Mouse (Mus musculus) CH12.LX (cell line): Measurements from ENCODE around the gene Jkamp. TPM values are rescaled to one million over a fixed set of nuclear protein-coding genes. Genes with fewer than 3 reads are reported as not detected.

Source experiments
- DNase-seq: peaks from one replicate; pipeline ENCODE4 v3.0.0-alpha.2; 2013; ENCODE audit errors: extremely low read depth
- H3K27ac ChIP-seq: 2 replicates; pipeline ENCODE4 v1.5.1; 2012; ENCODE audit warnings: low read depth, mild to moderate bottlenecking, control low read depth, moderate library complexity; ENCODE audit not compliant: insufficient read depth
- H3K27me3 ChIP-seq: replicated peaks from 2 replicates; pipeline ENCODE3; 2012; ENCODE audit warnings: inconsistent platforms
- H3K36me3 ChIP-seq, 2 experiments: replicated peaks in 1 of 2; 2 replicates each; pipeline versions ENCODE3 to v1.6.1; 2012; ENCODE audit warnings: inconsistent platforms in 1 of 2, low read length in 1 of 2, mild to moderate bottlenecking in 1 of 2, mixed read lengths in 1 of 2, moderate library complexity in 1 of 2; ENCODE audit not compliant: control insufficient read depth in 1 of 2, insufficient read depth in 1 of 2
- H3K4me1 ChIP-seq, 2 experiments: 2 replicates each; pipeline ENCODE4 v1.6.1; 2012; ENCODE audit warnings: inconsistent platforms in 1 of 2, moderate library complexity in 1 of 2; ENCODE audit not compliant: insufficient read depth in 2 of 2, control insufficient read depth in 1 of 2
- H3K4me2 ChIP-seq: 2 replicates; pipeline ENCODE4 v1.6.1; 2012; ENCODE audit warnings: low read depth, mild to moderate bottlenecking, control low read depth; ENCODE audit not compliant: poor library complexity, insufficient read depth, severe bottlenecking
- H3K4me3 ChIP-seq, 3 experiments: fragments of 150-350 bp in 1 of 3; sonication (generic) in 1 of 3; replicated peaks in 1 of 3; 2 replicates each; pipeline versions ENCODE3 to v1.5.1; 2011 to 2012; ENCODE audit warnings: low read depth in 2 of 3, low read length in 2 of 3, mild to moderate bottlenecking in 2 of 3, moderate library complexity in 2 of 3, control low read depth in 1 of 3, improper control_type of control experiment in 1 of 3, inconsistent platforms in 1 of 3, mixed read lengths in 1 of 3; ENCODE audit not compliant: poor library complexity in 1 of 3
- H3K79me2 ChIP-seq: replicated peaks from 2 replicates; pipeline ENCODE4 v1.6.1; 2012; ENCODE audit warnings: mild to moderate bottlenecking, moderate library complexity; ENCODE audit not compliant: control insufficient read depth, poor library complexity, insufficient read depth, severe bottlenecking; ENCODE audit errors: extremely low read depth
- H3K9ac ChIP-seq: 2 replicates; pipeline ENCODE4 v1.6.1; 2012; ENCODE audit warnings: low read depth, mild to moderate bottlenecking, control low read depth, moderate library complexity; ENCODE audit not compliant: insufficient read depth
- H3K9me3 ChIP-seq: replicated peaks from 2 replicates; pipeline ENCODE3; 2012; ENCODE audit warnings: low read length, inconsistent platforms, mixed read lengths
- BHLHE40 ChIP-seq: IDR thresholded peaks from 2 replicates; pipeline ENCODE4 v1.6.1; 2011; ENCODE audit warnings: mild to moderate bottlenecking, low read depth, low read length, improper control_type of control experiment
- CHD2 ChIP-seq: IDR thresholded peaks from 2 replicates; pipeline ENCODE4 v1.6.1; 2011; ENCODE audit warnings: low read length, improper control_type of control experiment
- CTCF ChIP-seq, 2 experiments: IDR thresholded peaks in 1 of 2; conservative IDR thresholded peaks in 1 of 2; 2 replicates each; pipeline ENCODE4 v1.5.1; 2011 to 2012; ENCODE audit warnings: low read depth in 2 of 2, low read length in 2 of 2, improper control_type of control experiment in 1 of 2, inconsistent platforms in 1 of 2, mild to moderate bottlenecking in 1 of 2, moderate library complexity in 1 of 2
- E2F4 ChIP-seq: IDR thresholded peaks from 2 replicates; pipeline ENCODE4 v1.6.1; 2011; ENCODE audit warnings: low read depth, low read length, improper control_type of control experiment; ENCODE audit not compliant: insufficient replicate concordance
- EP300 ChIP-seq: IDR thresholded peaks from 2 replicates; pipeline ENCODE4 v1.6.1; 2011; ENCODE audit warnings: low read length, improper control_type of control experiment
- ETS1 ChIP-seq: conservative IDR thresholded peaks from 2 replicates; pipeline ENCODE4 v1.6.1; 2012; ENCODE audit warnings: low read depth, mild to moderate bottlenecking, inconsistent platforms, low read length, improper control_type of control experiment, moderate library complexity
- HCFC1 ChIP-seq: IDR thresholded peaks from 2 replicates; pipeline ENCODE4 v1.6.1; 2012; ENCODE audit warnings: low read depth, mild to moderate bottlenecking, inconsistent platforms, low read length, improper control_type of control experiment
- IRF4 ChIP-seq: IDR thresholded peaks from 2 replicates; pipeline ENCODE4 v1.6.1; 2014; ENCODE audit warnings: low read depth, mild to moderate bottlenecking, inconsistent platforms, low read length, improper control_type of control experiment
- KAT2A ChIP-seq: IDR thresholded peaks from 2 replicates; pipeline ENCODE4 v1.6.1; 2012; ENCODE audit warnings: low read length, improper control_type of control experiment, inconsistent platforms; ENCODE audit not compliant: insufficient replicate concordance
- MAFK ChIP-seq: IDR thresholded peaks from 2 replicates; pipeline ENCODE4 v1.6.1; 2011; ENCODE audit warnings: low read length, improper control_type of control experiment; ENCODE audit not compliant: insufficient replicate concordance
- MAX ChIP-seq: IDR thresholded peaks from 2 replicates; pipeline ENCODE4 v1.6.1; 2011; ENCODE audit warnings: low read length, improper control_type of control experiment
- MEF2A ChIP-seq: IDR thresholded peaks from 2 replicates; pipeline ENCODE4 v1.6.1; 2014; ENCODE audit warnings: low read depth, mild to moderate bottlenecking, inconsistent platforms, low read length, improper control_type of control experiment, borderline replicate concordance
- MXI1 ChIP-seq: IDR thresholded peaks from 2 replicates; pipeline ENCODE4 v1.6.1; 2011; ENCODE audit warnings: mild to moderate bottlenecking, low read depth, low read length, improper control_type of control experiment
- MYC ChIP-seq: IDR thresholded peaks from 2 replicates; pipeline ENCODE4 v1.6.1; 2011; ENCODE audit warnings: low read depth, mild to moderate bottlenecking, improper control_type of control experiment, low read length
- NELFE ChIP-seq: IDR thresholded peaks from 2 replicates; pipeline ENCODE4 v1.6.1; 2011; ENCODE audit warnings: low read depth, low read length, improper control_type of control experiment
- NRF1 ChIP-seq: IDR thresholded peaks from 2 replicates; pipeline ENCODE4 v1.6.1; 2014; ENCODE audit warnings: low read depth, mild to moderate bottlenecking, inconsistent platforms, low read length, improper control_type of control experiment, moderate library complexity
- PAX5 ChIP-seq: IDR thresholded peaks from 2 replicates; pipeline ENCODE4 v1.6.1; 2012; ENCODE audit warnings: low read length, inconsistent platforms, mixed read lengths
- RAD21 ChIP-seq: IDR thresholded peaks from 2 replicates; pipeline ENCODE4 v1.6.1; 2011; ENCODE audit warnings: low read depth, mild to moderate bottlenecking, low read length, improper control_type of control experiment, moderate library complexity
- SIN3A ChIP-seq: IDR thresholded peaks from 2 replicates; pipeline ENCODE4 v1.6.1; 2012; ENCODE audit warnings: low read length, improper control_type of control experiment, inconsistent platforms
- SMC3 ChIP-seq: IDR thresholded peaks from 2 replicates; pipeline ENCODE4 v1.6.1; 2011; ENCODE audit warnings: low read depth, low read length, improper control_type of control experiment
- TBP ChIP-seq: conservative IDR thresholded peaks from 2 replicates; pipeline ENCODE4 v1.6.1; 2011; ENCODE audit warnings: low read depth, low read length, improper control_type of control experiment
- TCF12 ChIP-seq: IDR thresholded peaks from 2 replicates; pipeline ENCODE4 v1.6.1; 2014; ENCODE audit warnings: low read depth, mild to moderate bottlenecking, inconsistent platforms, low read length, improper control_type of control experiment
- USF2 ChIP-seq: conservative IDR thresholded peaks from 2 replicates; pipeline ENCODE4 v1.6.1; 2011; ENCODE audit warnings: low read depth, low read length, improper control_type of control experiment
- ZKSCAN1 ChIP-seq: IDR thresholded peaks from 2 replicates; pipeline ENCODE4 v1.6.1; 2012; ENCODE audit warnings: low read depth, inconsistent platforms, low read length, improper control_type of control experiment, borderline replicate concordance
- ZMIZ1 ChIP-seq: IDR thresholded peaks from 2 replicates; pipeline ENCODE4 v1.6.1; 2012; ENCODE audit warnings: low read depth, mild to moderate bottlenecking, inconsistent platforms, low read length, improper control_type of control experiment
- dilution Hi-C: fragments of 300-500 bp; cut with MboI; formaldehyde crosslinking; loops from 2 replicates; pipeline ENCODE4 v1.14.3; 2020; ENCODE audit warnings: low sequenced_read_pairs; ENCODE audit not compliant: extremely low pct_unique_long_range_greater_than_20kb, extremely low pct_ligation_motif_present
- in situ Hi-C: fragments of 300-500 bp; cut with MboI; formaldehyde crosslinking; loops from 3 replicates; pipeline ENCODE4 v1.14.3; 2019; ENCODE audit warnings: low sequenced_read_pairs, low pct_ligation_motif_present, low pct_unique_long_range_greater_than_20kb, mixed read lengths
- polyA plus RNA-seq: library from polyadenylated mRNA; unstranded; fragments of >175 nt; gene quantifications from 2 replicates; pipeline ENCODE4 v1.2.1, GENCODE M21; 2012; ENCODE audit warnings: low read depth; ENCODE audit not compliant: insufficient read length
- total RNA-seq, 2 experiments: library from RNA; depleted of rRNA; stranded (reverse); fragments of 300-350 nt in 1 of 2; fragments of >200 nt in 1 of 2; gene quantifications; 2 replicates each; pipeline ENCODE4 v1.2.3; 2012 to 2014

Gene Jkamp
- total and polyA plus RNA-seq, 3 experiments: 20.0 to 35.0 (median 27.5) TPM

GRCm38 (mm10) chr12:72070327-72071269, 14.8 kb upstream of the Jkamp start, which contains the start of gene Gpr135:
Gene Gpr135 (minus strand): TSS chr12:72071125.
- peak; percentile 49 for DNase-seq
- in situ Hi-C loops (no loop called here), dilution Hi-C loops (no loop called here)
- no peaks in the 10 kb centered on the region for H3K79me2 ChIP-seq
- no peaks in the 10 kb centered on the region for H3K36me3 ChIP-seq
- H3K4me2 ChIP-seq: peak within 1 kb of the TSS; percentile 65
- H3K9ac ChIP-seq: peak within 1 kb of the TSS; percentile 28; the same call in 1 of the 2 replicates
- H3K4me3 ChIP-seq: peak within 1 kb of the TSS; percentile 35 to 67 (median 49)
- peaks cover 0 to 12% of the 10 kb centered on the region in 2 experiments; a peak in 2 of 4 replicates for H3K4me1 ChIP-seq
- H3K27ac ChIP-seq: no peak within 1 kb of the TSS
- TF ChIP-seq NRF1 (peak; percentile 76), USF2 (no peak), IRF4 (peak; percentile 61), TCF12 (0 out of 2 replicates have a peak, but pooled peaks have one; percentile 43), MXI1 (peak; percentile 58; the same call in 1 of the 2 replicates), TBP (no peak), SMC3 (peak; percentile 54), RAD21 (peak; percentile 27), HCFC1 (0 out of 2 replicates have a peak, but pooled peaks have one; percentile 19), MAFK (no peak), SIN3A (0 out of 2 replicates have a peak, but pooled peaks have one; percentile 48), NELFE (0 out of 2 replicates have a peak, but pooled peaks have one; percentile 39), BHLHE40 (peak; percentile 19; the same call in 1 of the 2 replicates), MAX (peak; percentile 73), CTCF (conservative IDR thresholded peaks at IDR 0.05 in 1 of 2, IDR thresholded peaks at IDR 0.05 in 1 of 2; ENCODE audit: low read depth in 2 of 2, low read length in 2 of 2) (peak in 1 of 2 experiments; percentile 79; a peak in 2 of 4 replicates), EP300 (no peak)
- H3K27me3 ChIP-seq: peaks cover 4% of the 10 kb centered on the region
- H3K9me3 ChIP-seq: peaks cover 18% of the 10 kb centered on the region

GRCm38 (mm10) chr12:72078248-72078647, 7.1 kb upstream of the Jkamp start:
- Histone ChIP-seq H3K4me3 (no peak overlapping the region), H3K9me3 (peaks cover 5% of the 10 kb centered on the region), H3K79me2 (no peaks in the 10 kb centered on the region), H3K36me3 (no peaks in the 10 kb centered on the region), H3K4me1 (no peaks in the 10 kb centered on the region), H3K4me2 (no peak overlapping the region)
- DNase-seq: no peak
- in situ Hi-C loops: no loop called here
- TF ChIP-seq MYC (no peak), HCFC1 (no peak), NRF1 (no peak), CHD2 (no peak), TBP (no peak), ZKSCAN1 (no peak), PAX5 (no peak), SMC3 (no peak), E2F4 (no peak), IRF4 (no peak), BHLHE40 (no peak), ZMIZ1 (no peak), KAT2A (no peak), MEF2A (no peak), CTCF (conservative IDR thresholded peaks at IDR 0.05 in 1 of 2, IDR thresholded peaks at IDR 0.05 in 1 of 2; ENCODE audit: low read depth in 2 of 2, low read length in 2 of 2) (no peak), ETS1 (no peak)
- TF ChIP-seq, all 38 proteins: peak for 0
- H3K27ac ChIP-seq: no peak overlapping the region
- H3K27me3 ChIP-seq: no peaks in the 10 kb centered on the region
- no peak overlapping the region for H3K9ac ChIP-seq
- dilution Hi-C loops: no loop called here
